Mouse (Mus musculus) intestine, embryonic 16.5 days (tissue): ENCODE measurements around the gene Inhbe. TPM values are rescaled to one million over a fixed set of nuclear protein-coding genes. Genes with fewer than 3 reads are reported as not detected.
A peak's percentile ranks its signal among the peaks of the same experiment; 100 is the strongest.

Source experiments
- ATAC-seq: fragments of 200-750 bp; cut with Nextera tagmentation; 2 replicates; pipeline ENCODE4 v1.8.0; 2017; ENCODE audit warnings: moderate TSS enrichment, moderate library complexity
- H3K27ac ChIP-seq: fragments of 300-500 bp; sonication (generic); 2 replicates; pipeline ENCODE4 v1.5.1; 2014; ENCODE audit warnings: mild to moderate bottlenecking, low read length
- H3K27me3 ChIP-seq: fragments of 300-500 bp; sonication (generic); replicated peaks from 2 replicates; pipeline ENCODE4 v1.6.1; 2014; ENCODE audit warnings: low read length, control low read depth, mixed read lengths; ENCODE audit not compliant: control insufficient read depth, insufficient read depth
- H3K36me3 ChIP-seq: fragments of 300-500 bp; sonication (generic); 2 replicates; pipeline ENCODE4 v1.6.1; 2014; ENCODE audit warnings: low read length, control low read depth; ENCODE audit not compliant: control insufficient read depth, insufficient read depth
- H3K4me1 ChIP-seq: fragments of 300-500 bp; sonication (generic); 2 replicates; pipeline ENCODE4 v1.6.1; 2014; ENCODE audit warnings: low read length, control low read depth, mixed read lengths; ENCODE audit not compliant: control insufficient read depth, insufficient read depth
- H3K4me2 ChIP-seq: fragments of 300-500 bp; sonication (generic); 2 replicates; pipeline ENCODE4 v1.6.1; 2014; ENCODE audit warnings: low read depth, low read length, control low read depth
- H3K4me3 ChIP-seq: fragments of 300-500 bp; sonication (generic); 2 replicates; pipeline ENCODE4 v1.5.1; 2014; ENCODE audit warnings: mild to moderate bottlenecking, low read length
- H3K9ac ChIP-seq: fragments of 300-500 bp; sonication (generic); 2 replicates; pipeline ENCODE4 v1.6.1; 2014; ENCODE audit warnings: low read depth, low read length
- H3K9me3 ChIP-seq: fragments of 300-500 bp; sonication (generic); 2 replicates; pipeline ENCODE4 v1.6.1; 2016; ENCODE audit warnings: low read length, control low read depth; ENCODE audit not compliant: control insufficient read depth
- WGBS: fragments of 180-500 bp; shearing (Covaris S2); extraction: QIAGEN DNeasy Blood & Tissue Kit; methylation state at CpG from one replicate; pipeline ENCODE4 v1.1.7; 2014; 5-methylcytosine and 5-hydroxymethylcytosine counted together
- polyA plus RNA-seq: library from polyadenylated mRNA; unstranded; fragments of >200 nt; fragmentation: Nextera tagmentation; extraction: Ambion mirVana; gene quantifications from 2 replicates; pipeline ENCODE4 v1.2.1, GENCODE M21; 2015

Inhbe gene
- polyA plus RNA-seq, 1 experiment from 2014 or later: not detected

DNA sequence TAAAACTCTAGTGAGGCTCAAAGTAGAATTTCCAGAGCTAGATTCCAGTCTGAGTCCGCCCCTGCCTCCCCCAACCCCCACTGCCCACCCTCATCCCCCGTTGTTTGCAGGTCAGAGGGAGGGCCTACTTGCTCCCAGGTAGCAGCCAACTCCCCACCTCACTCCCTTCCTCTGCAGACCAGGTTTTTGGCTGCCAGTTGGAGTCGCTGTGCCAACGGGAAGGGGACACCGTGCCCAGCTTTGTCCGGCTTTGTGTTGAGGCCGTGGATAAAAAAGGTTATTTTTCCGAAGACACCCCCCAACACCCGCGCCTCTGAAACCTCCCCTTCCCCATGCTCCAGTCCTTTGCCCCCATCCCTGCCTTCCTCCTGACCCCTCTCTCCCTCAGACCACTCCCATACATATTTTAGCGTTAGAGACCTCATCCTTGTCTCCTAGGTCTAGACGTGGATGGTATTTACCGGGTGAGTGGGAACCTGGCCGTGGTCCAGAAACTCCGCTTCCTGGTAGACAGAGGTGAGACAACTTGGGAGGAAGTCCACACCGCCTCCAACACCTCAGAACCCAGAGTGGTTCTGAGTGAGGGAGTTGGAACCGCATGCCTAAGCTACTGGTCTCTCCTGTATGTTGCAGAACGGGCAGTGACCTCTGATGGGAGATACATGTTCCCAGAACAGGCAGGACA is 26.6 kb downstream of the Inhbe start:
- 49% methylated on average over 18 of the region's 18 CpGs for WGBS
- ATAC-seq: no peak

GRCm38 (mm10) chr10:127326828-127327227 is 27.4 kb downstream of the Inhbe start:
- Histone ChIP-seq H3K27ac (no peak overlapping the region), H3K9me3 (no peaks in the 10 kb centered on the region), H3K9ac (peak overlapping the region; percentile 72), H3K4me3 (peak overlapping the region; percentile 62), H3K4me2 (peak overlapping the region; percentile 96), H3K27me3 (peaks cover 17% of the 10 kb centered on the region), H3K4me1 (peaks cover 19% of the 10 kb centered on the region), H3K36me3 (no peaks in the 10 kb centered on the region)
- 10% methylated on average over 29 of the region's 29 CpGs for WGBS
- no peak for ATAC-seq

More for the DNA sequence above, 26.6 kb downstream of the Inhbe start:
- peaks cover 17% of the 10 kb centered on the region for H3K27me3 ChIP-seq
- H3K4me1 ChIP-seq: peaks cover 18% of the 10 kb centered on the region
- H3K9ac ChIP-seq: no peak overlapping the region
- no peak overlapping the region for H3K4me3 ChIP-seq
- H3K27ac ChIP-seq: no peak overlapping the region
- H3K36me3 ChIP-seq: no peaks in the 10 kb centered on the region
- H3K4me2 ChIP-seq: no peak overlapping the region
- H3K9me3 ChIP-seq: no peaks in the 10 kb centered on the region

DNA sequence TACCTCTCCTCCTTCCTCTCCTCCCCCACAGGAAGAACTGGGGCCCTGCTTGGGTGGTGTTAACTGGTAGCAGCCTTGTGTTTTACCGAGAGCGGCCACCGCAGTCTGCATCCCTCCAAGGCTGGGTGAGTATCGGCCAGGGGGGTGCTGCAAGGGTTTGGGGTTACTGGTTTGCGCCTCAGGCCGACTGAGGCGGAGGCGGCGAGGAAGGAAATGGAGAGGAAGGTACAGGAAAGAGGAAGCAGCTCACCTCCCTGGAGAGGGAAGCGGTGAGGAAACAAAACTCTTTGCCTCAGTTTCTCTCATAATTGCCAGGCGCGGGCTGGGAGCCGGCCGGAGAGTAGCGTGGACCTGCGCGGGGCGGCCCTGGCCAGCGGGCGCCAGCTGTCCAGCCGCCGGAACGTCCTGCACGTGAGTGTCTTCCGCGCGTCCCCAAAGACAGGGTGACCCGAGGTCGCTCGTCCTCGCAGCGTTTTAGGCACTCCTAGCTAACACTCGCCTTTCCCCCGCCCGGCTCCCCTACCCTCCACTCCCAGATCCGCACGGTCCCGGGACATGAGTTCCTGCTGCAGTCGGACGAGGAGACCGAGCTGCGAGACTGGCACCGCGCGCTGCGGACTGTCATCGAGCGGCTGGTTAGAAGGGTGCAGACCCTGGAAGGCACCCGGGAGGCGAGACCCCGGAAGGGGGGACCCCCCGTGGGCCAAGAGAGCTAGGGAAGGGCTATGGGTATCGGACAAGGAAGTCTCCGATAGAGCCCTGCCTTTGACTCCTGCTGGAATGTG is 28.0 kb downstream of the Inhbe start:
- Histone ChIP-seq H3K27ac (no peak overlapping the region), H3K27me3 (peaks cover 17% of the 10 kb centered on the region), H3K9ac (peak overlapping the region; percentile 72), H3K4me3 (peak overlapping the region; percentile 62), H3K4me1 (peaks cover 19% of the 10 kb centered on the region), H3K4me2 (peak overlapping the region; percentile 96), H3K36me3 (no peaks in the 10 kb centered on the region), H3K9me3 (no peaks in the 10 kb centered on the region)
- peak; percentile 55 for ATAC-seq
- WGBS: 2% methylated on average over 54 of the region's 54 CpGs

DNA sequence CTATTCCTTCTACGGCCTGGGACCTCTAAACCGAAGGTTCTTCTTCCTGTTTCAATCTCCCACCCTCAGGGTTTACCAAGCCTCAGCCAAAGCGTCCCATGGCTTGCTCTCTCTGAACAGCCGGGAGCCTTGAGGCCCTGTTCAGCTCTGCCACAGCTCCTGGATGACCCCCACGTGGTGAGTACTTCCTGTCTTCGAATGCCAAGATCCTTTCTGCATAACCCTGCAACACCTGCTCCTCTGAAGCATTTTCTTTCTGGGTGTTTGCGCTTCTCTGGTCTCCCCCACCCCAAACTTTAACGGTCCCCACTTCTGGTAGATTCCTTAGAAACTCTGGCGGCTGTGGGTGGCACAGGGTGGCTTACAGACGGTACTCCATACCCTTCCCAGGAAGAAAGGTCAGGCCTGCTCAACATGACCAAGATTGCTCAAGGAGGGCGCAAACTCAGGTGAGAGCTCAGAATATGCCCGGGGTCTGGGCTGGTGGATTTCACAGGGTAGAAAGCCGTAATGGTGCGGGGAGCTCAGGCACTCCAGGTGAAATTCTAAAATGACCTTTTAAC is 28.7 kb downstream of the Inhbe start:
- Histone ChIP-seq H3K4me3 (peak overlapping the region; percentile 62), H3K4me1 (peaks cover 19% of the 10 kb centered on the region), H3K36me3 (no peaks in the 10 kb centered on the region), H3K27ac (no peak overlapping the region), H3K27me3 (peaks cover 17% of the 10 kb centered on the region), H3K9ac (peak overlapping the region; percentile 72), H3K9me3 (no peaks in the 10 kb centered on the region), H3K4me2 (peak overlapping the region; percentile 96)
- ATAC-seq: no peak; the same call in 1 of the 2 replicates
- 37% methylated on average over 14 of the region's 14 CpGs for WGBS

- Histone ChIP-seq H3K36me3 (no peaks in the 10 kb centered on the region), H3K4me1 (peaks cover 19% of the 10 kb centered on the region), H3K4me2 (no peak overlapping the region), H3K9ac (no peak overlapping the region), H3K4me3 (no peak overlapping the region), H3K27me3 (peaks cover 16% of the 10 kb centered on the region), H3K27ac (no peak overlapping the region), H3K9me3 (no peaks in the 10 kb centered on the region)
- WGBS: 9% methylated on average over 7 of the region's 7 CpGs
- peak; percentile 15; the same call in 1 of the 2 replicates for ATAC-seq
Measured at GRCm38 (mm10) chr10:127324495-127324894, 29.7 kb downstream of the Inhbe start.

GRCm38 (mm10) chr10:127323131-127323855 is 30.9 kb downstream of the Inhbe start:
- peaks cover 19% of the 10 kb centered on the region for H3K4me1 ChIP-seq
- H3K9ac ChIP-seq: no peak overlapping the region
- no peak overlapping the region for H3K27ac ChIP-seq
- H3K4me3 ChIP-seq: peak overlapping the region; percentile 18
- ATAC-seq: no peak
- peaks cover 14% of the 10 kb centered on the region for H3K27me3 ChIP-seq
- no peaks in the 10 kb centered on the region for H3K9me3 ChIP-seq
- WGBS: 76% methylated on average over 17 of the region's 17 CpGs
- H3K36me3 ChIP-seq: no peaks in the 10 kb centered on the region
- no peak overlapping the region for H3K4me2 ChIP-seq

GRCm38 (mm10) chr10:127322669-127323068 is 31.5 kb downstream of the Inhbe start:
- Histone ChIP-seq H3K4me1 (peaks cover 19% of the 10 kb centered on the region), H3K36me3 (no peaks in the 10 kb centered on the region), H3K4me2 (no peak overlapping the region), H3K9ac (0 out of 2 replicates have a peak overlapping the region, but pooled peaks have one; percentile 2), H3K27ac (0 out of 2 replicates have a peak overlapping the region, but pooled peaks have one; percentile 8), H3K4me3 (no peak overlapping the region), H3K27me3 (peaks cover 9% of the 10 kb centered on the region), H3K9me3 (no peaks in the 10 kb centered on the region)
- WGBS: 54% methylated on average over 4 of the region's 4 CpGs
- no peak for ATAC-seq

GRCm38 (mm10) chr10:127322178-127322577 is 32.0 kb downstream of the Inhbe start:
- Histone ChIP-seq H3K36me3 (no peaks in the 10 kb centered on the region), H3K9me3 (no peaks in the 10 kb centered on the region), H3K4me2 (no peak overlapping the region), H3K4me1 (peaks cover 19% of the 10 kb centered on the region), H3K27me3 (0 out of 2 replicates have a peak, but pooled peaks cover 5% of the 10 kb centered on the region), H3K27ac (no peak overlapping the region), H3K4me3 (no peak overlapping the region), H3K9ac (no peak overlapping the region)
- WGBS: 58% methylated on average over 13 of the region's 13 CpGs
- ATAC-seq: no peak
